Mouse (Mus musculus): ENCODE measurements around the gene Eef1a1.

DNA sequence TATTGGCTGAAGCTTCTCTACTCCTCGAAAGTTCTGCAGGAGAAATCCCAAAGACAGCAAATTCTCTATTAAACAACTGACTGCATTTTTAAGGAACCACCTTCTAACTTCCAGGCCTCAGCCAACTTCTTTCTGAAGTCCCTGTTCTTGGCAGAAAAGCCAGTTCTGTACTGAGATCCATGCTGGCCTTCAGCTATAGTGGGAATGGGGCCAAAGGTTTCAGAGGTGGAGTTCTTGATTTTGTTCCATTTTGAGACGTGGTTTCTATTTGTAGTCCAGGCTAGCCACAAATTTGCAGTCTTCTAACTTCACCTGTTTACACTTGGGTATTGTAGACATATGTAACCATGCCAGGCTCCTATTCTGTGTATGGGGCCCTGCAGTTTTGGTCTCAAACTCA lies 37.3 kb upstream of the Eef1a1 start:
- TF ChIP-seq CTCF (IDR thresholded peaks at IDR 0.05; ENCODE audit: borderline replicate concordance, insufficient read depth, low read depth, low read length) (no peak), POLR2A (IDR thresholded peaks at IDR 0.05; ENCODE audit: borderline replicate concordance, insufficient read depth, low read length) (no peak)
